Mouse (Mus musculus): ENCODE measurements at regions not wholly inside any gene's neighbourhood (a gene's known extent, or its start where the extent isn't known, plus 50 kb on each side); places are given as distances from the start of the nearest gene placed in this dataset.

DNA sequence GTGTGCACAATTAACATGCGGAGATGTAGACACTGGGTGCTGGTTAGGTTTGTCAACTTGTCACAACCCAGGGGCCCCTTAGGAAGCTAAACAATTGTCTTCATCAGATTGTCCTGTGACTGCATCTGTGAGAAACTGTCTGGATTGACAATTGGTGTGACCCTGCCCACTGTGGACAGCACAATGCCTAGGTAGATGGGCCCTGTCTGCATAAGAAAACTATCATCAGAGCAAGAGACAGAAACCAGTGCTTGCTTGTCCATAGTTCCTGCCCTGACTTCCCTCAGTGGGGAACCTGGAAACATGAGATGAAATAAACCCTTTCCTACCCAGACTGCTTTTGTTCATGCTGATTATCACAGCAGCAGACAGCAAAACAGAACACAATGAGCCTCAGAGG lies 63.5 kb upstream of the Tyw5 start:
- H3K4me1 ChIP-seq (ENCODE audit: control insufficient read depth, insufficient read depth, low read length) = no peaks in the 10 kb centered on the region
- H3K9ac ChIP-seq (ENCODE audit: low read depth, low read length) = no peak overlapping the region
- no peak for TF ChIP-seq POLR2A (IDR thresholded peaks at IDR 0.05; ENCODE audit: insufficient read depth, low read depth, low read length)
- TF ChIP-seq EP300 (IDR thresholded peaks at IDR 0.05; ENCODE audit: insufficient read depth, low read depth, low read length) = no peak
- TF ChIP-seq CTCF (IDR thresholded peaks at IDR 0.05) = no peak
- no peak for DNase-seq
- no peak overlapping the region for H3K27ac ChIP-seq
- H3K4me3 ChIP-seq = no peak overlapping the region
- intact Hi-C loops (cut with DNase I) = no loop called here
- 87% methylated on average over 1 of the region's 1 CpGs for WGBS
- H3K79me2 ChIP-seq (replicated peaks; ENCODE audit: control insufficient read depth, insufficient read depth, low read length) = no peaks in the 10 kb centered on the region
- H3K27me3 ChIP-seq (ENCODE audit: control insufficient read depth, insufficient read depth, low read length) = no peaks in the 10 kb centered on the region
- H3K36me3 ChIP-seq (ENCODE audit: control insufficient read depth, insufficient read depth, low read length) = no peaks in the 10 kb centered on the region

DNA sequence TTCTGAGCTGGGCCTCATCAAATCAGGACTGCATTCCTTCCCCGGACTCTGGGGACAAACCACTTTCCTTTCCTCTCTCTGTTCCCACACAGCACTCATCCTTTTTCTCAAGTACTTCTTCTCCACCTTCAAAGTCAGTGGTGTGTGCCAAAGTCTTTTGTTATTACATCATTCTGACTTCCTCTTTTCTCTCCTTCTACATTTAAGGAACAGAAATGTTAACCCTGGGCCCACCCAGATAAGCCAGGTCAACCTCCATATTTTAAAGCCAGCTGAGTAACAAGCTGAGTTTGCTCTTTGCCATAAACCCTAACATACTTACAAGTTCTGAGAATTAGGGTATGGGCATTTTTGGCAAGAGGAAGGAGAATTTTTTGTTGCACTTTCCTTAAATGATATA lies 65.3 kb upstream of the Tyw5 start:
- H3K36me3 ChIP-seq (ENCODE audit: control insufficient read depth, insufficient read depth, low read length) = no peaks in the 10 kb centered on the region
- H3K4me1 ChIP-seq (ENCODE audit: control insufficient read depth, insufficient read depth, low read length) = no peaks in the 10 kb centered on the region
- no peaks in the 10 kb centered on the region for H3K27me3 ChIP-seq (ENCODE audit: control insufficient read depth, insufficient read depth, low read length)
- intact Hi-C loops (cut with DNase I) = no loop called here
- no peak for TF ChIP-seq POLR2A (IDR thresholded peaks at IDR 0.05; ENCODE audit: insufficient read depth, low read depth, low read length)
- no peak for TF ChIP-seq EP300 (IDR thresholded peaks at IDR 0.05; ENCODE audit: insufficient read depth, low read depth, low read length)
- TF ChIP-seq CTCF (IDR thresholded peaks at IDR 0.05) = no peak
- no peak overlapping the region for H3K4me3 ChIP-seq
- no peak for DNase-seq
- H3K79me2 ChIP-seq (replicated peaks; ENCODE audit: control insufficient read depth, insufficient read depth, low read length) = no peaks in the 10 kb centered on the region
- 24% methylated on average over 1 of the region's 1 CpGs for WGBS
- no peak overlapping the region for H3K27ac ChIP-seq
- H3K9ac ChIP-seq (ENCODE audit: low read depth, low read length) = no peak overlapping the region

DNA sequence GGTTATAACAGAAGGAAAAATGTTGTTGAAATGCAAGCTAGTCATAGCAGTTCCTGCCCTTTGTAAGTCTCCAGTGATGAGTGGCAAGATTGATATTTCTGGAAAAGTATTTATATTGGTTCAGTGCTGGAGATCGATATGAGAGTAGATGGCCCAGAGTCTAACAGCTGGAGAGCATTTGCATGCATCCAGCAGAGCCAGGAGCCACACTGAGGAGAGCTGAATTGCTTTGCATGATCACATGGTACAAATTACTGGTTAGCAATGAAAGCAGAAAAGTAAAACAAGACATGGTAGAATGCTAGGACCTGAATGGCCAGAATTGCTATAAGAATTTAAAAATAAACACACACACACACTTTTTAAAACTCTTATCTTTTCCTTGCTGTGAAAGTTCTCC lies 70.8 kb upstream of the Tyw5 start:
- Histone ChIP-seq H3K27ac (no peak overlapping the region), H3K79me2 (replicated peaks; ENCODE audit: control insufficient read depth, insufficient read depth, low read length) (no peaks in the 10 kb centered on the region), H3K4me1 (ENCODE audit: control insufficient read depth, insufficient read depth, low read length) (no peaks in the 10 kb centered on the region), H3K27me3 (ENCODE audit: control insufficient read depth, insufficient read depth, low read length) (no peaks in the 10 kb centered on the region), H3K36me3 (ENCODE audit: control insufficient read depth, insufficient read depth, low read length) (no peaks in the 10 kb centered on the region), H3K9ac (ENCODE audit: low read depth, low read length) (no peak overlapping the region), H3K4me3 (no peak overlapping the region)
- no peak for DNase-seq
- 43% methylated on average over 1 of the region's 1 CpGs for WGBS
- intact Hi-C loops (cut with DNase I) = no loop called here
- TF ChIP-seq EP300 (IDR thresholded peaks at IDR 0.05; ENCODE audit: insufficient read depth, low read depth, low read length) (no peak), POLR2A (IDR thresholded peaks at IDR 0.05; ENCODE audit: insufficient read depth, low read depth, low read length) (no peak), CTCF (IDR thresholded peaks at IDR 0.05) (no peak)

DNA sequence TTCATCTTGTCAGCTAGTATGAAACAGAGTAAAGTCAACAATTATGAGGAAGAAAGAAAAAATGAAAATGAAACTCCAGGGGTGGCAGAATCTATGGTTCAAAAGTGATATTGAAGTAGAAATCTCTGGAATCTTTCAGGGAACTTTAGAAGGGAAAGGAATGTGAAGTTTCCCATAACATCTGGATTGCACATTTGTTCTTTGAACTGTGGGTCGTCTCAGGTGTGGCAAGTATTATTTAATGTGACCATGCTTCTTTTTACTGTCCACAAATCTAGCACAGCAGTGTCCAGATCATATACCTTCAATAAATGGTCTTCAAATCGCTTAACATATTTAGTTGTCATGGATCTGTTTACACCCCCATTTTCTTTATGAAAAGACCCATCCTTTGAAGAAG lies 71.2 kb upstream of the Tyw5 start:
- no peaks in the 10 kb centered on the region for H3K79me2 ChIP-seq (replicated peaks; ENCODE audit: control insufficient read depth, insufficient read depth, low read length)
- 63% methylated on average over 2 of the region's 2 CpGs for WGBS

DNA sequence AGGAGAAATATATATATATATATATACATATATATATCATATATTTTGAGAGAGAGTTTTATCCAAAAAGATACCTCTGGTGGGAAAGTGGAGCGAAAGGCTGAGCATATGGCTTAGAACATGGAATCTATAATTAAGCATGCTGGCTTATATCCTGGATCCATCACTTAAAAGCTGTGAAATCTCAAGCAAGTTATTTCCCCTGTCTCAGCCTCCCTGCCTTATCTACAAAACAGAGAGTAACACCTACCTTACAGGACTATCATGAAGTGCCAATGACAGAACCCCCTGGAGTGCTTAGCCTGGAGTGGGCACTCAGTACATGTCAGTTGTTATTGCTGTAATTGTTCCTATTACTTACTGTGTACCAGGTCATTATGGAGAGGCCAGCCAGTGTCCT lies 71.9 kb upstream of the Tyw5 start:
- Histone ChIP-seq H3K4me3 (no peak overlapping the region), H3K79me2 (replicated peaks; ENCODE audit: control insufficient read depth, insufficient read depth, low read length) (no peaks in the 10 kb centered on the region), H3K9ac (ENCODE audit: low read depth, low read length) (no peak overlapping the region), H3K36me3 (ENCODE audit: control insufficient read depth, insufficient read depth, low read length) (no peaks in the 10 kb centered on the region), H3K4me1 (ENCODE audit: control insufficient read depth, insufficient read depth, low read length) (no peaks in the 10 kb centered on the region), H3K27me3 (ENCODE audit: control insufficient read depth, insufficient read depth, low read length) (no peaks in the 10 kb centered on the region), H3K27ac (no peak overlapping the region)
- no peak for DNase-seq
- TF ChIP-seq POLR2A (IDR thresholded peaks at IDR 0.05; ENCODE audit: insufficient read depth, low read depth, low read length) (no peak), EP300 (IDR thresholded peaks at IDR 0.05; ENCODE audit: insufficient read depth, low read depth, low read length) (no peak), CTCF (IDR thresholded peaks at IDR 0.05) (no peak)
- 97% methylated on average over 1 of the region's 1 CpGs for WGBS
- intact Hi-C loops (cut with DNase I) = no loop called here

More for the DNA sequence above, 71.2 kb upstream of the Tyw5 start:
- intact Hi-C loops (cut with DNase I) = no loop called here
- Histone ChIP-seq H3K36me3 (ENCODE audit: control insufficient read depth, insufficient read depth, low read length) (no peaks in the 10 kb centered on the region), H3K4me3 (no peak overlapping the region), H3K27ac (no peak overlapping the region), H3K4me1 (ENCODE audit: control insufficient read depth, insufficient read depth, low read length) (no peaks in the 10 kb centered on the region), H3K27me3 (ENCODE audit: control insufficient read depth, insufficient read depth, low read length) (no peaks in the 10 kb centered on the region), H3K9ac (ENCODE audit: low read depth, low read length) (no peak overlapping the region)
- no peak for TF ChIP-seq EP300 (IDR thresholded peaks at IDR 0.05; ENCODE audit: insufficient read depth, low read depth, low read length)
- no peak for TF ChIP-seq CTCF (IDR thresholded peaks at IDR 0.05)
- no peak for TF ChIP-seq POLR2A (IDR thresholded peaks at IDR 0.05; ENCODE audit: insufficient read depth, low read depth, low read length)
- no peak for DNase-seq

DNA sequence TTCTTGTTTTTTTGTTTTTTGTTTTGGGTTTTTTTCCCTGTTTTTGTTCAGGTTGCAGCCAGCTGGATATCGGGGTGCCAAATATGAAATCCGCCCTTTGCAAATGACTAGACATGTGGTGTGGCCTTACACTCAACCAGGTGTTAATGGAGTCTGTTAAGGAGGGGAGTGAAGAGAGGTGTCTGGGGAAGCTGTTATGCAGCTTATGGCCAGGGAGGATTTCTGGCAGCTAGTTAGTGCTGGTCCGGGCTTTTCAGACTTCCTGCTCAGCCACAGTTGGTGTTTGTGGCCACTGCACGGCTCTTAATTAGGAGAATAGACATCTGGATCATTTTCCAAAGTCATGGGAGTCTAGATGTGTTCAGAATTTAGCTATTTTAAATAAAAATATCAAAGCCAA lies 72.7 kb upstream of the Tyw5 start:
- H3K27me3 ChIP-seq (ENCODE audit: control insufficient read depth, insufficient read depth, low read length) = no peaks in the 10 kb centered on the region
- H3K27ac ChIP-seq = no peak overlapping the region
- no peak for TF ChIP-seq EP300 (IDR thresholded peaks at IDR 0.05; ENCODE audit: insufficient read depth, low read depth, low read length)
- TF ChIP-seq CTCF (IDR thresholded peaks at IDR 0.05) = no peak
- TF ChIP-seq POLR2A (IDR thresholded peaks at IDR 0.05; ENCODE audit: insufficient read depth, low read depth, low read length) = no peak
- intact Hi-C loops (cut with DNase I) = no loop called here
- no peak for DNase-seq
- no peak overlapping the region for H3K4me3 ChIP-seq
- WGBS = 60% methylated on average over 4 of the region's 4 CpGs
- no peaks in the 10 kb centered on the region for H3K79me2 ChIP-seq (replicated peaks; ENCODE audit: control insufficient read depth, insufficient read depth, low read length)
- H3K4me1 ChIP-seq (ENCODE audit: control insufficient read depth, insufficient read depth, low read length) = no peaks in the 10 kb centered on the region
- no peaks in the 10 kb centered on the region for H3K36me3 ChIP-seq (ENCODE audit: control insufficient read depth, insufficient read depth, low read length)
- H3K9ac ChIP-seq (ENCODE audit: low read depth, low read length) = no peak overlapping the region

All from heart, adult 2 months (tissue).